8 mouse cellular contexts compared by ENCODE assay signal in the genomic region with DNA sequence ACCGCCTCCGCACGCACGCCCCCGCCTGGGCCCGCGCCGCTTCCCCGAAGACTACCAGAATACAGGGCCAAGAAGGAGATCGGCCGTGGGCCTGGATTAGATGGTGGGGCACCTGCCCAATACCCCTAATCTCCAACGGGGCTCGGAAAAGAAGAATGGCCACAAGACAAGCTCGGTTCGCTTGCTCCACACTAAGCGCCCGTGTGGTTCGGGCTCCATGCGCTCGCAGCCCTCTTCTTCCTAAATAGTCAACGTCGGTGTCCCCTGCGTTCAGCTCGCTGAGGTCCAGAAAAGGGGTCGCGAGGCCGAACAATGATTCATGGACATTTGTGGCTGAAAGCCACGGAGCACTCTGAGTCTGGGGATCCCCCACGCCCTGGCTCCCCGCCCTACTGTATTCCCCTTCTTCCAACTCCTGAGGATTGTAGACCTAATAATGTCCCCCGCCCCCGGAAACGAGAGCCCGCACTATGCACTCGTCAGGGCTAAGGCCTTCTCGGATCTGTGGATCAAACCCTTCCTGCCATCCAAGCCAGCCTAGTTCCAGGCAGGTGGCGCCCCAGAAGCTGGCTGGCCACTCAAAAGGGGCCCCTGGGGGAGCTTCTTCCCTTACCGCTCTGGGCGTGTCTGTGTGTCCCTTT. TPM values are rescaled to one million over a fixed set of nuclear protein-coding genes. Genes with fewer than 3 reads are reported as not detected.
DNase-seq lines count a peak whose midpoint lies in the region; ATAC-seq and TF ChIP-seq lines count a peak whose summit lies in the region.

No protein-coding gene starts in this region.

- peaks cover 57% of the 10 kb centered on the region for H3K27me3 ChIP-seq in kidney, postnatal 0 days (ENCODE audit: insufficient read depth, low read length)
- peaks cover 74% of the 10 kb centered on the region for H3K27me3 ChIP-seq in limb, embryonic 14.5 days (ENCODE audit: control insufficient read depth, insufficient read depth, low read length)
- H3K27me3 ChIP-seq in stomach, embryonic 15.5 days (replicated peaks) = peaks cover 75% of the 10 kb centered on the region

- H3K36me3 ChIP-seq in kidney, postnatal 0 days (ENCODE audit: insufficient read depth, low read length) = no peaks in the 10 kb centered on the region
- no peaks in the 10 kb centered on the region for H3K36me3 ChIP-seq in limb, embryonic 14.5 days (ENCODE audit: control insufficient read depth, insufficient read depth, low read length)
- H3K36me3 ChIP-seq in stomach, embryonic 15.5 days = no peaks in the 10 kb centered on the region

- TF ChIP-seq POLR2A in bone marrow macrophage, adult 2 months (IDR thresholded peaks at IDR 0.05; ENCODE audit: borderline replicate concordance, low read depth, low read length) = no peak
- no peak for TF ChIP-seq POLR2A in embryonic fibroblast, embryonic 13.5 days (IDR thresholded peaks at IDR 0.05; ENCODE audit: low read depth, low read length)
- no peak for TF ChIP-seq POLR2A in limb, embryonic 14.5 days (IDR thresholded peaks at IDR 0.05; ENCODE audit: borderline replicate concordance, extremely low read depth, insufficient read depth, insufficient read length)

- no peak overlapping the region for H3K27ac ChIP-seq in kidney, postnatal 0 days
- no peak overlapping the region for H3K27ac ChIP-seq in bone marrow macrophage, adult 2 months (ENCODE audit: insufficient read depth, low read depth, low read length)
- no peak overlapping the region for H3K27ac ChIP-seq in embryonic fibroblast, embryonic 13.5 days (ENCODE audit: insufficient read depth, low read length)
- H3K27ac ChIP-seq in limb, embryonic 14.5 days (replicated peaks; ENCODE audit: low read depth, low read length) = no peak overlapping the region
- no peak overlapping the region for H3K27ac ChIP-seq in stomach, embryonic 15.5 days

- TF ChIP-seq CTCF in kidney, postnatal 0 days (IDR thresholded peaks at IDR 0.05; ENCODE audit: low read depth) = no peak
- no peak for TF ChIP-seq CTCF in bone marrow macrophage, adult 2 months (IDR thresholded peaks at IDR 0.05; ENCODE audit: low read depth, low read length)
- no peak for TF ChIP-seq CTCF in embryonic fibroblast, embryonic 13.5 days (IDR thresholded peaks at IDR 0.05; ENCODE audit: borderline replicate concordance, insufficient read depth, low read length)

- no peaks in the 10 kb centered on the region for H3K9me3 ChIP-seq in kidney, postnatal 0 days (replicated peaks; ENCODE audit: low read length)
- no peaks in the 10 kb centered on the region for H3K9me3 ChIP-seq in limb, embryonic 14.5 days (ENCODE audit: control insufficient read depth, low read length)
- no peaks in the 10 kb centered on the region for H3K9me3 ChIP-seq in stomach, embryonic 15.5 days

- no peak for ATAC-seq in kidney, postnatal 0 days (replicated peaks; ENCODE audit: low FRiP score, low read depth)
- ATAC-seq in limb, embryonic 14.5 days (ENCODE audit: low FRiP score, low read depth) = no peak
- no peak for ATAC-seq in stomach, embryonic 15.5 days (ENCODE audit: insufficient read depth, low FRiP score, low read depth)
- ATAC-seq in megakaryocyte-erythroid progenitor cell, adult 5-6 weeks (replicated peaks; ENCODE audit: low FRiP score, low TSS enrichment, poor library complexity, severe bottlenecking) = no peak

- under 1% methylated on average over 39 of the region's 39 CpGs for WGBS in kidney, postnatal 0 days
- 2% methylated on average over 20 of the region's 39 CpGs for WGBS in limb, embryonic 14.5 days
- WGBS in stomach, embryonic 15.5 days = under 1% methylated on average over 34 of the region's 39 CpGs

- DNase-seq in kidney, postnatal 0 days (ENCODE audit: low spot score) = no peak
- DNase-seq in kidney, adult 11 months = no peak
- DNase-seq in limb, embryonic 14.5 days (ENCODE audit: low spot score) = no peak
- no peak for DNase-seq in ovary, postnatal 14 days (ENCODE audit: low spot score)

- H3K9ac ChIP-seq in kidney, postnatal 0 days (ENCODE audit: low read depth, low read length) = peak overlapping the region; percentile 51; the same call in 1 of the 2 replicates
- H3K9ac ChIP-seq in limb, embryonic 14.5 days (ENCODE audit: low read depth, low read length, severe bottlenecking) = peak overlapping the region; percentile 52
- peak overlapping the region; percentile 50 for H3K9ac ChIP-seq in stomach, embryonic 15.5 days

- H3K4me3 ChIP-seq in kidney, postnatal 0 days (replicated peaks; ENCODE audit: low read depth, low read length) = peak overlapping the region; percentile 54
- H3K4me3 ChIP-seq in bone marrow macrophage, adult 2 months (ENCODE audit: insufficient read depth, low read length) = peak overlapping the region; percentile 54
- peak overlapping the region; percentile 16 for H3K4me3 ChIP-seq in embryonic fibroblast, embryonic 13.5 days (ENCODE audit: insufficient read depth, low read length)
- H3K4me3 ChIP-seq in limb, embryonic 14.5 days (replicated peaks; ENCODE audit: low read length) = peak overlapping the region; percentile 53
- H3K4me3 ChIP-seq in stomach, embryonic 15.5 days (replicated peaks) = peak overlapping the region; percentile 53

- H3K4me2 ChIP-seq in kidney, postnatal 0 days (ENCODE audit: low read length) = peak overlapping the region; percentile 98
- H3K4me2 ChIP-seq in limb, embryonic 14.5 days (replicated peaks; ENCODE audit: low read depth, low read length, severe bottlenecking) = peak overlapping the region; percentile 99
- peak overlapping the region; percentile 100 for H3K4me2 ChIP-seq in stomach, embryonic 15.5 days

- H3K4me1 ChIP-seq in kidney, postnatal 0 days (replicated peaks; ENCODE audit: insufficient read depth, low read length) = peaks cover 28% of the 10 kb centered on the region
- no peaks in the 10 kb centered on the region for H3K4me1 ChIP-seq in bone marrow macrophage, adult 2 months (ENCODE audit: control insufficient read depth, insufficient read depth, low read length)
- H3K4me1 ChIP-seq in embryonic fibroblast, embryonic 13.5 days (ENCODE audit: control insufficient read depth, insufficient read depth, low read length) = peaks cover 6% of the 10 kb centered on the region
- peaks cover 20% of the 10 kb centered on the region for H3K4me1 ChIP-seq in limb, embryonic 14.5 days (ENCODE audit: control insufficient read depth, insufficient read depth, low read length)
- peaks cover 46% of the 10 kb centered on the region for H3K4me1 ChIP-seq in stomach, embryonic 15.5 days

RNA-seq across cellular contexts. Expression of gene Nptx1, which starts 0.5 kb away (rescaled TPM):
- 0.18 and 0.21 TPM in 2 replicates for polyA plus RNA-seq in kidney, postnatal 0 days (2015; fragmentation: Nextera tagmentation; extraction: Ambion mirVana)
- 0.21 and 0.40 TPM in 2 replicates for polyA plus RNA-seq in bone marrow macrophage, adult 2 months (2012; ENCODE audit: insufficient read depth, insufficient read length, missing spikeins)
- polyA plus RNA-seq in embryonic fibroblast, embryonic 13.5 days (2011; ENCODE audit: insufficient read length, low read depth, missing spikeins) = 1.2 and 3.3 TPM in 2 replicates
- polyA plus RNA-seq in limb, embryonic 14.5 days (2012; rRNA removed) = 2.2 and 2.5 TPM in 2 replicates
- polyA plus RNA-seq in limb, embryonic 14.5 days (2014; fragmentation: Nextera tagmentation; extraction: Ambion mirVana) = 1.4 and 1.6 TPM in 2 replicates
- 0.59 and 0.63 TPM in 2 replicates for polyA plus RNA-seq in stomach, embryonic 15.5 days (2015; fragmentation: Nextera tagmentation; extraction: Ambion mirVana)
- not detected in 2 replicates for total RNA-seq in megakaryocyte-erythroid progenitor cell, adult 5-6 weeks (2014; fragmentation: Nextera tagmentation)
- not detected in 2 replicates for total RNA-seq in megakaryocyte-erythroid progenitor cell, adult 5-6 weeks (2017)

RNA-seq across cellular contexts. Expression of gene Rptor, which starts 54.6 kb away (rescaled TPM):
- 6.8 and 7.1 TPM in 2 replicates for polyA plus RNA-seq in kidney, postnatal 0 days (2015; fragmentation: Nextera tagmentation; extraction: Ambion mirVana)
- polyA plus RNA-seq in bone marrow macrophage, adult 2 months (2012; ENCODE audit: insufficient read depth, insufficient read length, missing spikeins) = 19.4 and 23.8 TPM in 2 replicates
- 31.7 TPM in 2 replicates for polyA plus RNA-seq in embryonic fibroblast, embryonic 13.5 days (2011; ENCODE audit: insufficient read length, low read depth, missing spikeins)
- 24.3 and 31.3 TPM in 2 replicates for polyA plus RNA-seq in limb, embryonic 14.5 days (2012; rRNA removed)
- 13.7 and 14.6 TPM in 2 replicates for polyA plus RNA-seq in limb, embryonic 14.5 days (2014; fragmentation: Nextera tagmentation; extraction: Ambion mirVana)
- polyA plus RNA-seq in stomach, embryonic 15.5 days (2015; fragmentation: Nextera tagmentation; extraction: Ambion mirVana) = 9.3 and 10.0 TPM in 2 replicates
- 29.6 and 36.1 TPM in 2 replicates for total RNA-seq in megakaryocyte-erythroid progenitor cell, adult 5-6 weeks (2014; fragmentation: Nextera tagmentation)
- 10.2 and 15.8 TPM in 2 replicates for total RNA-seq in megakaryocyte-erythroid progenitor cell, adult 5-6 weeks (2017)

RNA-seq across cellular contexts. Expression of gene Endov, which starts 56.9 kb away (rescaled TPM):
- polyA plus RNA-seq in kidney, postnatal 0 days (2015; fragmentation: Nextera tagmentation; extraction: Ambion mirVana) = 16.2 and 16.3 TPM in 2 replicates
- 7.0 and 7.7 TPM in 2 replicates for polyA plus RNA-seq in bone marrow macrophage, adult 2 months (2012; ENCODE audit: insufficient read depth, insufficient read length, missing spikeins)
- polyA plus RNA-seq in embryonic fibroblast, embryonic 13.5 days (2011; ENCODE audit: insufficient read length, low read depth, missing spikeins) = 9.7 and 15.2 TPM in 2 replicates
- 29.3 and 32.9 TPM in 2 replicates for polyA plus RNA-seq in limb, embryonic 14.5 days (2012; rRNA removed)
- polyA plus RNA-seq in limb, embryonic 14.5 days (2014; fragmentation: Nextera tagmentation; extraction: Ambion mirVana) = 12.0 and 14.9 TPM in 2 replicates
- polyA plus RNA-seq in stomach, embryonic 15.5 days (2015; fragmentation: Nextera tagmentation; extraction: Ambion mirVana) = 11.5 and 13.5 TPM in 2 replicates
- total RNA-seq in megakaryocyte-erythroid progenitor cell, adult 5-6 weeks (2014; fragmentation: Nextera tagmentation) = 10.5 and 14.2 TPM in 2 replicates
- 19.8 and 20.0 TPM in 2 replicates for total RNA-seq in megakaryocyte-erythroid progenitor cell, adult 5-6 weeks (2017)
